Mouse (Mus musculus) testis, adult 2 months (tissue): ENCODE results near the gene Gm10382. TPM values are rescaled to one million over a fixed set of nuclear protein-coding genes. Genes with fewer than 3 reads are reported as not detected.

Source experiments
- H3K27ac ChIP-seq: fragments of 200-500 bp; 2 replicates; pipeline ENCODE4 v1.5.1; 2012; ENCODE audit warnings: low read depth, low read length; ENCODE audit not compliant: control insufficient read depth, insufficient read depth
- H3K27me3 ChIP-seq: fragments of 200-500 bp; 2 replicates; pipeline ENCODE4 v1.6.1; 2012; ENCODE audit warnings: mild to moderate bottlenecking, low read length, moderate library complexity; ENCODE audit not compliant: control insufficient read depth, insufficient read depth
- H3K36me3 ChIP-seq: fragments of 200-500 bp; 2 replicates; pipeline ENCODE4 v1.6.1; 2012; ENCODE audit warnings: mild to moderate bottlenecking, low read length; ENCODE audit not compliant: control insufficient read depth, insufficient read depth
- H3K4me1 ChIP-seq: fragments of 200-500 bp; 2 replicates; pipeline ENCODE4 v1.6.1; 2012; ENCODE audit warnings: low read length; ENCODE audit not compliant: control insufficient read depth, insufficient read depth
- H3K4me3 ChIP-seq: fragments of 200-500 bp; 2 replicates; pipeline ENCODE4 v1.5.1; 2012; ENCODE audit warnings: low read depth, mild to moderate bottlenecking, low read length, moderate library complexity, mixed read lengths; ENCODE audit not compliant: control insufficient read depth
- CTCF ChIP-seq: fragments of 200-500 bp; IDR thresholded peaks from 2 replicates; pipeline ENCODE4 v1.5.1; 2012; ENCODE audit warnings: low read depth, mild to moderate bottlenecking, inconsistent platforms, low read length, moderate library complexity; ENCODE audit not compliant: control insufficient read depth, insufficient read depth, insufficient replicate concordance
- POLR2A ChIP-seq: fragments of 200-500 bp; IDR thresholded peaks from 2 replicates; pipeline ENCODE4 v1.6.1; 2012; ENCODE audit warnings: low read depth, mild to moderate bottlenecking, inconsistent platforms, low read length, moderate library complexity; ENCODE audit not compliant: control insufficient read depth
- polyA plus RNA-seq: library from polyadenylated mRNA; depleted of rRNA; stranded (reverse); fragments of >200 nt; gene quantifications from 2 replicates; pipeline ENCODE4 v1.2.3, GENCODE M21; 2012

Gene Gm10382
- polyA plus RNA-seq, 1 experiment = 84.2 TPM

- H3K27ac ChIP-seq = no peak overlapping the region
- peaks cover 2% of the 10 kb centered on the region; the same call in 1 of the 2 replicates for H3K27me3 ChIP-seq
- peaks cover 20% of the 10 kb centered on the region for H3K4me1 ChIP-seq
- H3K4me3 ChIP-seq = no peak overlapping the region
- TF ChIP-seq CTCF (no peak), POLR2A (no peak)
- no peaks in the 10 kb centered on the region for H3K36me3 ChIP-seq
Observed at GRCm38 (mm10) chr5:125400903-125401302, 11.8 kb downstream of the Gm10382 start.

- Histone ChIP-seq H3K27me3 (peaks cover 2% of the 10 kb centered on the region; the same call in 1 of the 2 replicates), H3K36me3 (no peaks in the 10 kb centered on the region), H3K27ac (no peak overlapping the region), H3K4me1 (peaks cover 33% of the 10 kb centered on the region), H3K4me3 (peak overlapping the region; percentile 58)
- TF ChIP-seq POLR2A (no peak), CTCF (no peak)
Observed at GRCm38 (mm10) chr5:125402476-125402875, 13.4 kb downstream of the Gm10382 start.

- Histone ChIP-seq H3K27ac (no peak overlapping the region), H3K4me1 (peaks cover 33% of the 10 kb centered on the region), H3K36me3 (no peaks in the 10 kb centered on the region), H3K27me3 (peaks cover 2% of the 10 kb centered on the region; the same call in 1 of the 2 replicates), H3K4me3 (peak overlapping the region; percentile 58)
- TF ChIP-seq POLR2A (no peak), CTCF (no peak)
Observed at GRCm38 (mm10) chr5:125402991-125403390, 13.9 kb downstream of the Gm10382 start.

GRCm38 (mm10) chr5:125403481-125404465, 14.7 kb downstream of the Gm10382 start:
- no peak for TF ChIP-seq POLR2A
- TF ChIP-seq CTCF = no peak
- peak overlapping the region; percentile 10; the same call in 1 of the 2 replicates for H3K27ac ChIP-seq
- peaks cover 2% of the 10 kb centered on the region; the same call in 1 of the 2 replicates for H3K27me3 ChIP-seq
- peaks cover 33% of the 10 kb centered on the region for H3K4me1 ChIP-seq
- no peaks in the 10 kb centered on the region for H3K36me3 ChIP-seq
- H3K4me3 ChIP-seq = peak overlapping the region; percentile 58

DNA sequence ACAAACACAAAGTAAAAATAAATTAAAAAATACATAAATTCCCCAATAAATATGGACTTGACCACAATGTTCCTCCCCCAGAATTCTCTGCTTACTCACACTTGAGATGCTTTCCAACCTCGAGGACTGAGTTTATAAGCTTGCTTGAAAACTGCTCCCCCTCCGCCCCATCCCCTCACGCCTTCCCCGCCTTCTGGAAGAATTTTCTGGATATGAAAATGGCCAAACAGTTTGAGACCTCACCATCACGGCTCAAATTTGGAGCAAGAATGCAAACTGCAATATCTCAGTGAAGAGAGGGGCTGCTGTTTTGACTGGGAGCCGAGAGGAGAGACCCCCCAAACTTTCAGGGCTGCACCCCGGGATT, 15.4 kb downstream of the Gm10382 start:
- TF ChIP-seq CTCF (no peak), POLR2A (no peak)
- H3K4me3 ChIP-seq = peak overlapping the region; percentile 63
- peaks cover 33% of the 10 kb centered on the region for H3K4me1 ChIP-seq
- H3K36me3 ChIP-seq = no peaks in the 10 kb centered on the region
- peaks cover 2% of the 10 kb centered on the region; the same call in 1 of the 2 replicates for H3K27me3 ChIP-seq
- H3K27ac ChIP-seq = peak overlapping the region; percentile 9; the same call in 1 of the 2 replicates

DNA sequence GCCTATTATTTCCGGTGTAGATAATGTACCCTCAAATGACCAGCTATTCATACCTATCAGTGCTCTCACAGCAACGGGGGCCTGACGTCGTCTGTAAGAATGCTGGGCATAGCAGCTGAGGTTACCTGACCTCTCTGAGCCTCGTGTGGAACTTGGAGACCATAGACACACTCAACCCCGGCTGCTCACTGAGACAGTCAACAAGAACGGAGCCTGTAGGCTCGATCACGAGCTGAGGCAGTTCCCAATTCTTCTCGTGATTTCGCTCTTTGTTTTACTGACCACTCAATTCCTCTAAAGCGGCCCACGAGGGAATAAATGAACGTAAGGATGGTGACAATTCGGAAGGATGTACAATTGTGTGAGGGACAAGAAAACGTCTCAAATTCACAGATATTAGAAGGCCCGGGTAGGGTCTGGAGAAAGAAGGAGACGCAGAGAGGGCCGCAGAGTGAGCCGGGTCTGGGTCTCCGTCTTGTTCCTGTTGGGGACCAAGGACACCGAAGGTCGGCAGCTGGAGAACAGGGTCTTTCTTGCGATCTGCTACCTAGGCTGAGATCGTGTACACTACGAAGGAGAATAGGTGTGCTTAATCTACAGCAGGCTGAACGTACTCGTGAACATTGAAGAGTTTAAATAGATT, 15.9 kb downstream of the Gm10382 start:
- Histone ChIP-seq H3K36me3 (no peaks in the 10 kb centered on the region), H3K27me3 (peaks cover 2% of the 10 kb centered on the region; the same call in 1 of the 2 replicates), H3K4me3 (peak overlapping the region; percentile 63), H3K27ac (peak overlapping the region; percentile 9; the same call in 1 of the 2 replicates), H3K4me1 (peaks cover 37% of the 10 kb centered on the region)
- no peak for TF ChIP-seq POLR2A
- TF ChIP-seq CTCF = no peak
